Mouse (Mus musculus): ENCODE measurements around the gene Klhl6. TPM values are rescaled to one million over a fixed set of nuclear protein-coding genes. Genes with fewer than 3 reads are reported as not detected.

Gene Klhl6
- total and polyA plus RNA-seq, 3 experiments: 39.2 to 66.8 (median 65.0) TPM

DNA sequence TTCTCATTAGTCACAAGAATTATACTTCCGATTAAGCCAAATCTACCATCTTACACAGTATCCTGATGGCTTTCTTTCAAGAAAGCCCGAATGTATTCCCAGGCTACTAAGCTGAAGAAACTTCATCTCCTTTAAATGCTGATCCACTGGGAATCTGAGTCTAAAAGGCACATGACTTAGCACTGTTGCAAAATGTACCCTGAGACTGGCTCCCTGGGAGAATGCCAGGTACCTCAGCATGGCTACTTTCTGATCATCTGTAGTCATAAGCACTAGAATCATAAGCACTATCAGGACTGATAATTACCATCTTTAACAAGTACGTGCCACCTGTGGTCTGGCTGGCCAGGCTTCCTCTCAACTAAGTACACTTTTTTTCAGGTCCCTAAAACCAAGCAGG is 35.5 kb downstream of the Klhl6 start:
- Histone ChIP-seq H3K9ac (ENCODE audit: insufficient read depth, low read depth) (no peak overlapping the region), H3K27ac (ENCODE audit: insufficient read depth, low read depth) (no peak overlapping the region), H3K4me3 (replicated peaks in 1 of 3; ENCODE audit: low read depth in 2 of 3, low read length in 2 of 3, poor library complexity in 1 of 3) (no peak overlapping the region), H3K4me2 (ENCODE audit: insufficient read depth, low read depth, poor library complexity, severe bottlenecking) (no peak overlapping the region), H3K4me1 (ENCODE audit: control insufficient read depth in 1 of 2, insufficient read depth in 2 of 2) (peaks cover 0 to 4% of the 10 kb centered on the region in 2 experiments; a peak in 1 of 4 replicates), H3K36me3 (replicated peaks in 1 of 2; ENCODE audit: control insufficient read depth in 1 of 2, insufficient read depth in 1 of 2, low read length in 1 of 2) (peaks cover 14 to 52% of the 10 kb centered on the region in 2 experiments), H3K79me2 (replicated peaks; ENCODE audit: control insufficient read depth, extremely low read depth, insufficient read depth, poor library complexity, severe bottlenecking) (no peaks in the 10 kb centered on the region), H3K27me3 (replicated peaks) (no peaks in the 10 kb centered on the region), H3K9me3 (replicated peaks; ENCODE audit: low read length) (no peaks in the 10 kb centered on the region)
- no peak for DNase-seq (ENCODE audit: extremely low read depth)
- TF ChIP-seq ZNF384 (IDR thresholded peaks at IDR 0.05; ENCODE audit: low read depth, low read length) (no peak), MAX (IDR thresholded peaks at IDR 0.05; ENCODE audit: low read length) (no peak), ZC3H11A (IDR thresholded peaks at IDR 0.05; ENCODE audit: low read depth, low read length) (no peak), USF1 (IDR thresholded peaks at IDR 0.05; ENCODE audit: low read depth, low read length) (no peak)
- in situ Hi-C loops (cut with MboI; ENCODE audit: low pct_ligation_motif_present, low pct_unique_long_range_greater_than_20kb, low sequenced_read_pairs) (no loop called here), dilution Hi-C loops (cut with MboI; ENCODE audit: extremely low pct_ligation_motif_present, extremely low pct_unique_long_range_greater_than_20kb, low sequenced_read_pairs) (no loop called here)

DNA sequence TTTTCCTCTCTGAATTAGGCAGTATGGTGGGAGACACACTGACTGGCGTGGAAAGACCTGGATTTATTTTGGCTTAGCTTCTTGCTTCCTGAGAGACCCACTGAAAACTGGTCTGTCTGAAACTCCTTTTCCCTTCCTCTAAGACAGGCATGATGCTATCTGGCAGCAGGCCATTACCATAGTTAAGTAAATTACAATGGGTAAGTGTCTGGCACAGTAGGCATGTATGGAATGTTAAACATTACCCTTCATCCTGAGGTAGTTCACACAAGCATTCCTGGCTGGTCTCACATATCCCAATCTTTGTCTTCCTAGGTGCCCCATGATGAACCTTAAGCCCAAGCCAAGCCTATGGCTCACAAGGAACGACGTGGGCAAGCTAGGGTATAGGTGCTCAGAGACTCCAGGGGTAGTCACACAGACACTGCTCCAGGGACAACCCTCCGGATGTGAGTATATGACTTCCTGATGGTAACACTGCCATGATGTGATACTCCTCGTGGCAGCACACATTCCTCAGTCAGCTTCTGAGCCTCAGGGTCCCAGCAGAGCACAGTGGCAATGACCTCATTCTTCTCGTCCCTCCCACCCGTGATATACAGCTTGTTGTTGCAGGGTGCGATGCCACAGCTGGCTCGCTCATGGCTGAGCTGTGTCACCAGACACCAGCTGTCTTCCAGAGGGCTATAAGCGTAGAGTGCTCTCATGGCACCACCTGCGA is 36.1 kb downstream of the Klhl6 start:
- H3K9me3 ChIP-seq (replicated peaks; ENCODE audit: low read length): no peaks in the 10 kb centered on the region
- no peak overlapping the region for H3K4me2 ChIP-seq (ENCODE audit: insufficient read depth, low read depth, poor library complexity, severe bottlenecking)
- peaks cover 0 to 4% of the 10 kb centered on the region in 2 experiments; a peak in 1 of 4 replicates for H3K4me1 ChIP-seq (ENCODE audit: control insufficient read depth in 1 of 2, insufficient read depth in 2 of 2)
- in situ Hi-C loops (cut with MboI; ENCODE audit: low pct_ligation_motif_present, low pct_unique_long_range_greater_than_20kb, low sequenced_read_pairs) (no loop called here), dilution Hi-C loops (cut with MboI; ENCODE audit: extremely low pct_ligation_motif_present, extremely low pct_unique_long_range_greater_than_20kb, low sequenced_read_pairs) (no loop called here)
- peaks cover 14 to 48% of the 10 kb centered on the region in 2 experiments for H3K36me3 ChIP-seq (replicated peaks in 1 of 2; ENCODE audit: control insufficient read depth in 1 of 2, insufficient read depth in 1 of 2, low read length in 1 of 2)
- DNase-seq (ENCODE audit: extremely low read depth): no peak
- H3K27ac ChIP-seq (ENCODE audit: insufficient read depth, low read depth): no peak overlapping the region
- no peaks in the 10 kb centered on the region for H3K27me3 ChIP-seq (replicated peaks)
- TF ChIP-seq JUN (IDR thresholded peaks at IDR 0.05; ENCODE audit: insufficient read depth, low read depth, low read length) (no peak), EP300 (IDR thresholded peaks at IDR 0.05; ENCODE audit: low read length) (no peak), MYC (IDR thresholded peaks at IDR 0.05; ENCODE audit: low read depth, low read length) (no peak), ETS1 (conservative IDR thresholded peaks at IDR 0.05; ENCODE audit: low read depth, low read length) (no peak), MXI1 (IDR thresholded peaks at IDR 0.05; ENCODE audit: low read depth, low read length) (no peak), BHLHE40 (IDR thresholded peaks at IDR 0.05; ENCODE audit: low read depth, low read length) (no peak), RCOR1 (conservative IDR thresholded peaks at IDR 0.05; ENCODE audit: low read depth, low read length) (no peak), MEF2A (IDR thresholded peaks at IDR 0.05; ENCODE audit: borderline replicate concordance, low read depth, low read length) (no peak), RAD21 (IDR thresholded peaks at IDR 0.05; ENCODE audit: low read depth, low read length) (no peak), NELFE (IDR thresholded peaks at IDR 0.05; ENCODE audit: low read depth, low read length) (no peak), ZNF384 (IDR thresholded peaks at IDR 0.05; ENCODE audit: low read depth, low read length) (no peak), TBP (conservative IDR thresholded peaks at IDR 0.05; ENCODE audit: low read depth, low read length) (no peak), MAX (IDR thresholded peaks at IDR 0.05; ENCODE audit: low read length) (no peak), KAT2A (IDR thresholded peaks at IDR 0.05; ENCODE audit: insufficient replicate concordance, low read length) (no peak), IRF4 (IDR thresholded peaks at IDR 0.05; ENCODE audit: low read depth, low read length) (no peak), E2F4 (IDR thresholded peaks at IDR 0.05; ENCODE audit: insufficient replicate concordance, low read depth, low read length) (no peak), ZKSCAN1 (IDR thresholded peaks at IDR 0.05; ENCODE audit: borderline replicate concordance, low read depth, low read length) (no peak), ZMIZ1 (IDR thresholded peaks at IDR 0.05; ENCODE audit: low read depth, low read length) (no peak), POLR2AphosphoS2 (IDR thresholded peaks at IDR 0.05; ENCODE audit: low read depth, low read length) (no peak)
- H3K9ac ChIP-seq (ENCODE audit: insufficient read depth, low read depth): no peak overlapping the region
- no peak overlapping the region for H3K4me3 ChIP-seq (replicated peaks in 1 of 3; ENCODE audit: low read depth in 2 of 3, low read length in 2 of 3, poor library complexity in 1 of 3)
- no peaks in the 10 kb centered on the region for H3K79me2 ChIP-seq (replicated peaks; ENCODE audit: control insufficient read depth, extremely low read depth, insufficient read depth, poor library complexity, severe bottlenecking)
